Mouse (Mus musculus): ENCODE measurements at regions not wholly inside any gene's neighbourhood (a gene's known extent, or its start where the extent isn't known, plus 50 kb on each side); places are given as distances from the start of the nearest gene placed in this dataset.
A peak's percentile ranks its signal among the peaks of the same experiment; 100 is the strongest.

DNA sequence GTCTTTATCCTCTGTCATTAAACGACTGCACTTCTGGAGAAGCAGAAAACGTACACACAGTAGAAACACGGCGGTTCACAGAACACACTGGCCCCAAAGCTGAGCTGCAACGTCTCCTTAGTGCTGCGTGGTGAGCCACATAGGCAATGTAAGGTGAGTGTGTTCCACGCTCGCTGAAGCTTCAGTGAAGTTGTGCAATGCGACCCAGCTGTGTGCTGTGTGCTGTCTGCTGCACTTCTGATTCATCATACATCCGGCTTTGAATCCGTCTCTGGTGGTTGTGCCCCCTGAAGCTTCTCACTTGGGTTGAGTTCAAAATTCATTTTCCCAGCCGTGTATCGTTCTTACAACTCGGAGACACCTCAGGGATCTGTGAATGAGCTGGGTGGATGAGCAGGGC is 250.6 kb downstream of the Uaca start:
- in situ Hi-C loops (cut with MboI; ENCODE audit: low pct_unique_long_range_greater_than_20kb): loop anchor here (10.0 kb wide), 1 partner anchor 320 kb away; no protein-coding TSS in a partner anchor
- ChIA-PET CTCF (no interaction called here), POLR2A (interaction anchor here (0.5 to 0.6 kb wide), 2 partner anchors 323 to 332 kb away, joined by 3 to 7 read pairs; no protein-coding TSS in a partner anchor)
- TF ChIP-seq CTCF (IDR thresholded peaks at IDR 0.05): no peak
- no peaks in the 10 kb centered on the region for H3K27me3 ChIP-seq
- DNase-seq (ENCODE audit: low read depth, low spot score) (no peak), ATAC-seq (no peak)

DNA sequence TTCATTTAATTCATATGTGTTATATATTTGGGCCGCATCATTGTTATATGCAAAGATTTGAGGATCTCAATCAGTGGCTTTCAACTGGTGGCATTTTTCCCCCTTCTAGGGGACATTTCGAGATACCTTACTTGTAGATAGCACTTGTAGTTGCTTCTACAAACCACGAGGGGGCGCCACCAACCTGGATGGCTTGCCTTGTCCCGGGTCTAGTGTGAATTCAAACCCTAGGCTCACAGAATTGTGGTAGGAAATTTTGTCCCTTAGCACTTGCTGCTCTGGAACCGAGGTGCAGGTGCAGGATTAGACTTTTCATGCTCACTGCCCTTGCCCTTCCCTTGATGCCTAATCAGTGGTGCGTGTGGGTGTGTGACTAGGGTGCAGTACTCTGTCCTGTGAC is 252.2 kb downstream of the Uaca start:
- peak; percentile 88 for TF ChIP-seq CTCF (IDR thresholded peaks at IDR 0.05)
- ChIA-PET CTCF (no interaction called here), POLR2A (no interaction called here)
- in situ Hi-C loops (cut with MboI; ENCODE audit: low pct_unique_long_range_greater_than_20kb): loop anchor here (10.0 kb wide), 1 partner anchor 318 kb away; no protein-coding TSS in a partner anchor
- no peaks in the 10 kb centered on the region for H3K27me3 ChIP-seq
- ATAC-seq (no peak), DNase-seq (ENCODE audit: low read depth, low spot score) (no peak)

DNA sequence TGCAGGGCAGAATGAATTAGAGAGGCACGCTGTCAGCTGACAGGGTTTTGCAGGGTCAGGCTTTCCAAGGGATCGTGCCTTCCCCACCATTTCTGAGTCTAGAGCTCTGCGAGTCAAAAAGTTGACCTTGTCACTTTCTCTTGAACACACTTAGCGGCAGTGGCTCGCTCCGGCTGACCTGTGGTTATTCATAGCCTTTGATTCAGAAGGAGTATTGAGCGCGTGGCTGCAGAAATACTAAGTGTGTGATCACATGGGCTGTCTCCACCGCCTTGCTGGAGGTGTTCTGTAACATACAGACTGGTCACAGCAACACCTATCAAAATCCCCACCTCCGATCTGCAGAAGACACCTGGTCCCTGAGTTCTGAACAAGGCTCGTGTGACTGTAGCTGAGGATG is 252.9 kb downstream of the Uaca start:
- ATAC-seq (no peak), DNase-seq (ENCODE audit: low read depth, low spot score) (no peak)
- H3K27me3 ChIP-seq: no peaks in the 10 kb centered on the region
- TF ChIP-seq CTCF (IDR thresholded peaks at IDR 0.05): no peak
- ChIA-PET POLR2A (interaction anchor here (0.6 kb wide), 1 partner anchor 331 kb away, joined by 3 read pairs; no protein-coding TSS in a partner anchor), CTCF (no interaction called here)
- in situ Hi-C loops (cut with MboI; ENCODE audit: low pct_unique_long_range_greater_than_20kb): loop anchor here (10.0 kb wide), 1 partner anchor 318 kb away; no protein-coding TSS in a partner anchor

GRCm38 (mm10) chr9:61048576-61048975 is 254.2 kb downstream of the Uaca start:
- ATAC-seq (no peak), DNase-seq (ENCODE audit: low read depth, low spot score) (no peak)
- H3K27me3 ChIP-seq: no peaks in the 10 kb centered on the region
- POLR2A ChIA-PET: no interaction called here
- TF ChIP-seq CTCF (IDR thresholded peaks at IDR 0.05): no peak
- in situ Hi-C loops (cut with MboI; ENCODE audit: low pct_unique_long_range_greater_than_20kb): loop anchor here (10.0 kb wide), 1 partner anchor 316 kb away; no protein-coding TSS in a partner anchor
- CTCF ChIA-PET: no interaction called here

GRCm38 (mm10) chr9:61052621-61053020 is 258.3 kb downstream of the Uaca start:
- DNase-seq (ENCODE audit: low read depth, low spot score) (no peak), ATAC-seq (no peak)
- no peak for TF ChIP-seq CTCF (IDR thresholded peaks at IDR 0.05)
- POLR2A ChIA-PET: interaction anchor here (1.0 kb wide), 1 partner anchor 69 kb away, joined by 5 read pairs; no protein-coding TSS in a partner anchor
- CTCF ChIA-PET: no interaction called here
- in situ Hi-C loops (cut with MboI; ENCODE audit: low pct_unique_long_range_greater_than_20kb): no loop called here
- no peaks in the 10 kb centered on the region for H3K27me3 ChIP-seq

DNA sequence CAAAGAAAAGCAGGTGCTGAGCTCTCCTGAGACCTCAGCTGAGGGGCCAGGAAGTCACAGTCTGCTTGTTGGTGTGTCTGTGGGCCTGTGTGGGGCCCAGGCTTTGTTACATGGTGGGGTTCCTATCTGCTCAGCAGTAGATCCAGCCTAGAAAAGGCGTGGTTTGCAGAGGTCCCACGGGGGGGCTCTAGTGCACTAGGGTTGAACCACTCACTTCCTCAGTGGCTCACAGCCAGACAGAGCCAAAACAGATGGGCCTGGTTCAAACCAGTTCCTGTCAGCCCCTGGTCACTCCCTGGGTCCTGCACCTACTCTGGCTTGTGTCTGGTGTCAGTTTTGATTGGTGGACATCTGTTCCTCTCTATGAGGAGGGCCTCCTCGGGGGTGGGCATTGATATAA is 260.1 kb downstream of the Uaca start:
- DNase-seq (ENCODE audit: low read depth, low spot score) (no peak), ATAC-seq (no peak)
- ChIA-PET CTCF (no interaction called here), POLR2A (no interaction called here)
- TF ChIP-seq CTCF (IDR thresholded peaks at IDR 0.05): no peak
- in situ Hi-C loops (cut with MboI; ENCODE audit: low pct_unique_long_range_greater_than_20kb): no loop called here
- H3K27me3 ChIP-seq: no peaks in the 10 kb centered on the region

DNA sequence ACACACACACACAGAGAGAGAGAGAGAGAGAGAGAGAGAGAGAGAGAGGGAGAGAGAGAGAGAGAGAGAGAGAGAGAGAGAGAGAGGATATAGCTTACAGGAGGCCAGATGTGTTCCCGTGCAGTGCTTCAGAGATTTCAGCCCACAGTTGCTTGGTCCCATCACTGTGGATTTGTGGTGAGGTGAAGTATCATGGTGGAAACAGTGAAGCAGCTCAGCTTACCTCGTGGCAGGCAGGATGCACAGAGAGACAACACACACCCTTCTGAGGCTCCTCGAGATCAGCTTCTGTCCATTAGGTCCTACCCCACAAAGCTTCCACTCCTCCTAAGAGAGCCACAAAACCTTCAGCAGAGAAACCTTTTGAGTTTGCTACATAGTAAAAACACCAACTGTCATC is 261.1 kb downstream of the Uaca start:
- ChIA-PET POLR2A (no interaction called here), CTCF (interaction anchor here (1.2 kb wide), 1 partner anchor 14 kb away, joined by 3 read pairs; no protein-coding TSS in a partner anchor)
- ATAC-seq: no peak
- DNase-seq (ENCODE audit: low read depth, low spot score): no peak
- no peak for TF ChIP-seq CTCF (IDR thresholded peaks at IDR 0.05)
- in situ Hi-C loops (cut with MboI; ENCODE audit: low pct_unique_long_range_greater_than_20kb): no loop called here
- H3K27me3 ChIP-seq: no peaks in the 10 kb centered on the region

GRCm38 (mm10) chr9:61055928-61056730 is 261.8 kb downstream of the Uaca start:
- POLR2A ChIA-PET: no interaction called here
- ATAC-seq (no peak), DNase-seq (ENCODE audit: low read depth, low spot score) (no peak)
- no peaks in the 10 kb centered on the region for H3K27me3 ChIP-seq
- TF ChIP-seq CTCF (IDR thresholded peaks at IDR 0.05): no peak
- CTCF ChIA-PET: interaction anchor here (1.2 kb wide), 1 partner anchor 13 kb away, joined by 3 read pairs; no protein-coding TSS in a partner anchor
- in situ Hi-C loops (cut with MboI; ENCODE audit: low pct_unique_long_range_greater_than_20kb): no loop called here

DNA sequence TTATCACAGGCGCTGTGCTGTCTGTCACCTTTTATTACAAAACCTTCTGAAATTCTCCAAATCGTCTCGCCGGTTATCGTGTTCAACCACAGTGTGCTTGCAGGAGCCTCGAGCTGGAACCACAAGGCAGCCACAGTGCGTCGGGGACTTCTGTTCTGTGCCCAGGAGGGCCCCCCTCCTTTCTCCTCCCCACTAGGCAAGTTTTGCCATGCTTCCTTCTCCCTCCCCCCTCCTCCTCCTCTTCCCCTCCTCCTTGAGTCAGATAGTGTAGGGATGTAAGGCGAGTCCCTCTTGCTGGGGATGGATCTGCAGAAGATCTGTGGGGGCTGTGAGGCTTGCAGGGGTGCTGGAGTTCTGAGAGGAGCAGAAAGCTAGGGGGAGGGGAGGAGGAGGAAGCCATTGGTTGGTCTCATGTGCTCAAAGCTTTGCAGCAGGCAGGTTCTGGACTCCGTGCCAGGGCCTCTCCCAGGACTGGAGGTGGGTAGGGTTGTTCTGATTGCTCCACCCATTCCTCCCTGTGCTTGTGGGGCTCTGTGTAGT is 262.5 kb downstream of the Uaca start:
- TF ChIP-seq CTCF (IDR thresholded peaks at IDR 0.05): no peak
- in situ Hi-C loops (cut with MboI; ENCODE audit: low pct_unique_long_range_greater_than_20kb): no loop called here
- ATAC-seq (no peak), DNase-seq (ENCODE audit: low read depth, low spot score) (no peak)
- CTCF ChIA-PET: no interaction called here
- no peaks in the 10 kb centered on the region for H3K27me3 ChIP-seq
- POLR2A ChIA-PET: no interaction called here

- in situ Hi-C loops (cut with MboI; ENCODE audit: low pct_unique_long_range_greater_than_20kb): no loop called here
- TF ChIP-seq CTCF (IDR thresholded peaks at IDR 0.05): no peak
- ATAC-seq (no peak), DNase-seq (ENCODE audit: low read depth, low spot score) (no peak)
- H3K27me3 ChIP-seq: peaks cover 5% of the 10 kb centered on the region
- CTCF ChIA-PET: no interaction called here
- POLR2A ChIA-PET: no interaction called here
Observed at GRCm38 (mm10) chr9:61059225-61059624, 264.9 kb downstream of the Uaca start.

GRCm38 (mm10) chr9:61060958-61061357 is 266.6 kb downstream of the Uaca start:
- peaks cover 5% of the 10 kb centered on the region for H3K27me3 ChIP-seq
- TF ChIP-seq CTCF (IDR thresholded peaks at IDR 0.05): no peak
- ChIA-PET POLR2A (no interaction called here), CTCF (no interaction called here)
- ATAC-seq (no peak), DNase-seq (ENCODE audit: low read depth, low spot score) (no peak)
- in situ Hi-C loops (cut with MboI; ENCODE audit: low pct_unique_long_range_greater_than_20kb): no loop called here

All from Patski (cell line).